Mouse (Mus musculus) right cerebral cortex, postnatal 25 days (tissue): Measurements from ENCODE around the gene Pik3r4.
"Not testable (repeated sequence)": the region's sequence is repeated elsewhere in the genome, so short reads cannot be mapped to it uniquely, and the experiment has no call there.

Experiments
- DNase-seq: peaks from one replicate; pipeline ENCODE4 v3.0.0; 2022

The Pik3r4 gene

DNA sequence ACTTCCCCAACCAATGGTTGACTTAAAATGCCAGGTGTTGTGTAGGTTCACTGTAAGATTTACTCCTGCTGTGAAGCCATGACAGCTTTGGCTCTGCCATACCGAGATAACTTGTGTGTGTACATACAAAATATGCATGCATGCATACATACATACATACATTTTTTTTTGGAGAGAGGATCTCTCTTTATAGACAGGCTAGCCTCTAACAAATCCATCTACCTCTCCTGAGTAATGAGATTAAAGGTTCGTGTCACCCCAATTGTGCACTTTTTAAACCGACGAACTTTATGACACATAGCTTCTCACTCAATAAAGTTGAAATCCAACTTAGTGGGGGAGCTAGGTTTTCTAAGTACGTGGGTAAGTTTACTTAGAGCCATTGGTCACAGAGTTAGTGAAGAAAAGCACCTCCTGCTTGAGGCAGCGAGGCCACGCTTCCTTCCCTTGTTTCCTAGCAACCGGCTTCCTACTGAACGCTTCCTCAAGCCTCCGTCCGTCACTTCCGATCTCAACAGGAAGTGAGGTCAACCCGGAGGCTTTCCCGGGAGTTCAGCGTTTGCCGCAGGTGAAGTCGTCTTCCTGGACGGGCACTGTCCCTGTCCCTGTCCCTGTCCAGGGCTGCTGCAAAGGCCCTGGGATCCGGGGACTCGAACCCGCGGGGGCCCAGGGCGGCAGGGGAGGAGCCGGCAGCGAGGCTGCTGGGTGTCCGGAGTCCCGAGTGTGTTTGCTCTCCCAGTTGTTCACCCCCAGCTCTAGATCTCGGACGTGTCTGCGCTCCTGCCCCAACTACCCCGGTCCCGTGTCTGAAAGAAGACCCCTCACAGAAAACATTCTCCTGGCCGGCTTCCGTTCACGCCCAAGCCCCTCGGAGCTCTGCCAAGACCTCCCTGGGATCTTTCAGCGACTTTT, at the start of gene Pik3r4:
TSS of gene Pik3r4 (plus strand) at position 519 of the 912 bp plus-strand sequence.
- peak; percentile 85 for DNase-seq

- no peak for DNase-seq
These were observed 43.9 kb upstream of the Pik3r4 start for GRCm38 (mm10) chr9:105598906-105599305.

DNA sequence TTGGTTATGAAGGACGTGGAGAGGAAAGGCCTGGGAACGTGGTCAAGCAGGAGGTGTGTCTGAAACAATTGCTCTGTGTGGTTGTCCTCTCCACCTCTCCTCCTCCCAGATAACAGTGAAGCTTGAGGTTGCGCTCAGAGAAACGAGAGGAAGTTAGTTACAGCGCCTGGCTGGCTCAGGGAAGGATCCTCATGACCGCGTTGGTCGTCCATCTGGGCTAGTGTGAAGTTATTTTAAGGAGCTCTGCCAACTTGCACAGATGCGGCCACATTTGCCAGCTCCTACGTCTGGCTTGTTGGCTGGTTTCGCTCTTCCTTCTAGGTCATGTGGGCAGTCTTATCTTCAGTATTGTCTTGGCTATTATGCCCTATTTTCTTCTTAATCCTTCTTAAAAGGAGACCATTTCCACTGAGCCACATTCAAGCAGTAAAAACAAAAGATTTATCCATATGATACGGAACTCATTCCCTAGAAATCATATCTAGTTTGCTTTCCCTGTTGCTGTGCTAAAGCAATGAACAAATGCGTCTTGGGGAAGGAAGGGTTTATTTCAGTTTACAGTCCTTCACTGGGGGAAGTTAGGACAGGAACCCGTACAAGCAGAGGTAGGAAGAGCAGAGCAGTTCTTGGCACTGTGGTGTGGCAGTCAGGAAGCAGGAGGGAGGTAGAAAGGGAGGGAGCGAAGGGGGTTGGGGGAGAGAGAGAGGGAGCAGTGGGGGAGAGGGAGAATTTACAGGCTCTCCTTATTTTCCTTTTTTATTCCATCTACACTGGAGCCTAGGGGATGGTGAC, 30.6 kb upstream of the Pik3r4 start:
- DNase-seq = peak; percentile 65

- DNase-seq = no peak
These were observed 29.9 kb upstream of the Pik3r4 start for GRCm38 (mm10) chr9:105612919-105613318.

- DNase-seq = no peak
These were observed 26.8 kb upstream of the Pik3r4 start for GRCm38 (mm10) chr9:105615952-105616351.

GRCm38 (mm10) chr9:105617274-105617673, 25.5 kb upstream of the Pik3r4 start:
- DNase-seq = peak; percentile 46

DNA sequence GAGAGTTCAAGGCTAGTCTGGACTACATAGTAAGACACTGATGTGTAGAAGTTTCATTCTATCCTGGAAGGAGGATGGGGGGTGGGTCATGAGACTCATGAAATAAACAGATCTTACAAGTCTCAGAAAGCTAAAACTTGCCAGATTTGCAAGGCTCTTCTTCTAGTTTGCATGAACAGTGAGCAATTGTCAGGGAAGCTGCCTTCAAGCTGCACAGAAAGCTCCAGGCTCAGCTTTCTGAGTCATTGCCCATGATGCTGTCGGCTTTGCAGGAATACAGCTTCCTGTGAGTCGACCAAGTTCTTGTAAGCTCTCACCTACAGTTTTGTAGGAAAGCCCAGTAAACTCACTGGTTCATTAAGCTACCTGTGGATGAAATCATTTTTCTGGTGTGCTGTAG, 8.8 kb upstream of the Pik3r4 start:
- peak; percentile 18 for DNase-seq

DNA sequence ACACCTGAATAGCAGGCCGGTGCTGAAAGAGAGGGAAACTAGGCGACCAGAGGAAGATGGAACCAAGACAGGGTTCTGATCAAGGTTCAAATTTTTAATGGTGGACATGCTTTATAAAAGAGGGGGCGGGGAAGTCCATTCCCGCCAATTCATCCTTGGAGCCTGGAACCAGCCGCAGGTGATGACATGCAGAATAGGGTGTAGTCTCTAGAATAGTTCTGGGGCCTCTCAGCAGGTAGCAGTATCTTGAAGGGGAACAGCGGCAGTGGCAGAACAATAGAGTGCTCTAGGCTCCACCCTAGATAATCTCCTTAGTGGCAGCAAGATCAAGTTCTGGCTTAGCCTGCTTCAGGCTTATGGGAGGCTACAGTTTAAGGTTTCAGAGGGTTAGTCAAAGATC, 1.4 kb upstream of the Pik3r4 start:
- DNase-seq = not testable (repeated sequence)

- DNase-seq = no peak
These were observed 13.4 kb downstream of the Pik3r4 start for GRCm38 (mm10) chr9:105656189-105656588.

DNA sequence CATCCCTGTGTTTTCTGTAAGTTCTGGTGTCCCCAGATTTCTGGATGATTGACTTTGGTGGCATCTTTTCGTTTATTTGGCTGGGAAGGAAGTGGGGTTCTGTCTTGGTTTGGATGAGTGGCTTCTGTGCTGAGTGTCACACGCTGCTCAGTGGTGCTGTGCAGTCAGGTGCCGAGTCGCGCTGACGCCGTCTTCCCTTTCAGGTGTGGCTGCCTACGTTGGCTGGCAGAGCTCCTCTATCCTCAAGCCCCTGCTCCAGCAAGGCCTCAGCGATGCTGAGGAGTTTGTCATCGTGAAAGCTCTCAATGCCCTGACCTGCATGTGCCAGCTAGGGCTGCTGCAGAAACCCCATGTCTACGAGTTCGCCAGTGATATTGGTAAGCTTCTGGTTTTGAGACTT, 15.4 kb downstream of the Pik3r4 start:
- no peak for DNase-seq

GRCm38 (mm10) chr9:105659877-105660276, 17.1 kb downstream of the Pik3r4 start:
- DNase-seq = no peak

DNA sequence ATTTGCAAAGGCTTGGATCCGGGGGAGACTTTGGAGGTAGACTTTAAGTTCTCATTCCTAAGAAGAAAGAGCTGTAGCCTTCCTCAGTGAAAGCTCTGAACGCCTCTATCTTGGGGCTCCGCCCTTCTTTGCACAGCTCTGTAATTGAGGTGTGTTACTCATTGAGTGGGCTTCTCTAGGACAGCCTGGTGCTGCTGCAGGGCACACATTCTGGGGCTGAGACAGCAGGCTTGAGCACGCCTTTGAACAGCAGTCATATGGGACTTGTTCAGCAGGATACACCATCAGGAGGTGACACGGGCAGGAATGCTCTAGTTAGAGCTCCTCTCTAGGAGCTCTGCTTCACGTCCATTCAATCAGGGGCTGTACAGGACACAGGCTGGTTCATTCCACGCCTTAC, 22.5 kb downstream of the Pik3r4 start:
- no peak for DNase-seq

GRCm38 (mm10) chr9:105670916-105671315, 28.1 kb downstream of the Pik3r4 start:
- no peak for DNase-seq

DNA sequence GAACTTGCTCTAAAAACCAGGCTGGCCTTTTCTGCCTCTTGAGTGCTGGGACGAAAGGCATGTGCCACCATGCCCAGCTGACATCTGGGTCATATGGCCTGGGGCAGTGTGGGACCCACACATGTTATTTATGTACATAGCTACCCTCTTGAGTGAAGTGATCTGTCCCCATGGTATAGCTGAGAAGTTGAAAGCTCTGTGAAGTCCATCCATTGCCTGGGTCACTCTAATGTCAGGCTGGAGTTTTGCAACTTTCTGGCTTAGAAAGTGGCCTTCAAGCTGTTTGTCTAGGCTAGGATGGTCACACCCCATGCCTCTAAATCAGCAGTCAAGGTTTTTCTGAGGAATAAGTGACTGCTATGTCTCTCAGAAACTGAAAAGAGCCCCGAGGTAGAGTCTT, 29.3 kb downstream of the Pik3r4 start:
- DNase-seq = no peak

DNA sequence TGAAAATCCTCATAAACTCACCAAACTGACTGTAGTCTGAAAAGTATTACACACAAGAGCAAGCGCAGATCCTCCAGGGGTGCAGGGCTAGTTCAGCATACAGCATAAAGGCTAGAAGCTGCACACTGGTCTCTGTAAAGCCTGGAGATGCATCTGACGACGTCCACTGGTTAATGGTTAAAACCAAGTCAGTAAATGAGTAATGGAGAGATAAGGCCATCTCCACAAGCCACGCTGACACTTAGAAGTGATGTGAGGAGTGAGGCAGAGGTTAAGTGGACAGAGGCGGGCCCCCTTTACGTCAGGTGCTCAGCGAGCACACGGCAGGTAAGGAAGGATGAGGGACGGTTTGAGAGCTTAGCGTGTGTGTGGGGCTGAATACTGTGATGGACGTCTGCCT, 33.2 kb downstream of the Pik3r4 start:
- DNase-seq = no peak

- no peak for DNase-seq
These were observed 38.6 kb downstream of the Pik3r4 start for GRCm38 (mm10) chr9:105681386-105681785.

- peak; percentile 70 for DNase-seq
These were observed 41.9 kb downstream of the Pik3r4 start for GRCm38 (mm10) chr9:105684549-105685165.

GRCm38 (mm10) chr9:105689485-105689884, 46.7 kb downstream of the Pik3r4 start:
- no peak for DNase-seq

DNA sequence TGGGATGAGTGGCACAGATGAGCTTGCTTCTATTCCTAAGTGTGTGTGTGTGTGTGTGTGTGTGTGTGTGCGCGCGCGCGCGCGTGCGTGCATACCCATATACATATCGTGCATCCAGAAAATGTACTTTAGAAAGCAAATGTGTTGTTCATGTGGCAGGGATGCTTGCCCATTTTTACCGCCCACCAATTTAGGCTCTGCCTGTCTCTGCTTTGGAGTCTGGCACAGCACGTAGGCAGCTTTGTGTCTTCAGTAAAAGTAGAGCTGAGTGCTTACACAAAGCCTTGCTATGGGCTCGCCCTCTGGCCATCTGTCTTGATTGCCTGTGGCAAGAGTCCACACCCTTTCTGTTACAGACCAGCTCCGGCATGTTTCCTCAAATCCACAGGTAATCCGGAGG, 49.7 kb downstream of the Pik3r4 start:
- peak; percentile 84 for DNase-seq

DNA sequence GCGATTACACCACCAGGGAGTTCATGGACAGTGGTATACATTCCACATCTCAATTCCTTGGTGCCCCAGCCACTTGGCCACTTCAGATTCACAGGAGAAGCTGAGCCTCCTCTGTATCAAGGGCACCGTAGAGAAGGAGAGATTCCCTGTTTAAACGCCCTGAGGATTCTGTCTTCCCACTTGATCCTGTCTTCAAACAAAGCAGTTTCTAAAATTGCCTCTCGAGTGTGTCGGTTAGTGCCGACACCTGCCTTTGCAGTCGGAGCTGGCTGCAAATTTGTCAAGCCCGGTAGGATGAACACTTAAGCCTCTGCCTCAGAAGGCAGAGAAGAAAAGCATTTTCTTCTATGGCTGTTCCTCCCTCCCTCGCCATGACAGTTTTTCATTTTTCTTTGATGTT, 50.3 kb downstream of the Pik3r4 start:
- DNase-seq = peak; percentile 51

DNA sequence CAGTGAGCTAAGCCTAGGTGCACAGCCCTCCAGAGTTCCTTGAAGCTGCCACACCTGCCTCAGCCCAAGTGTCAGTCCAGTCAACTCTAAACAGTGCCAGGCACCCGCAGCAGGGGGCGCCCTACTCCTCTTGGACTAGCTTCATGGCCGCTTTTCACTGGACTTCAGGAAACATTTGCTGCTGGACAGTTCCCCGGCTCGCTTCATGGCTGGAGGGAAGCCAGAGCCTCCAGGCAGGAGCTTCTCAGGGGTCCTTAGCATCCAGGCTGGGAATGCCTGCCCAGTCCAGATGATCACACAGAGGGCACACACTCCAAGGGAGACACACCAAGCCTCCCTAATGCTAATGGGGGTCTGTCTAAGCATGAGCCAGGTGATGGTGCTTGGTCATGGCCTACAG, 51.1 kb downstream of the Pik3r4 start:
- peak; percentile 40 for DNase-seq

DNA sequence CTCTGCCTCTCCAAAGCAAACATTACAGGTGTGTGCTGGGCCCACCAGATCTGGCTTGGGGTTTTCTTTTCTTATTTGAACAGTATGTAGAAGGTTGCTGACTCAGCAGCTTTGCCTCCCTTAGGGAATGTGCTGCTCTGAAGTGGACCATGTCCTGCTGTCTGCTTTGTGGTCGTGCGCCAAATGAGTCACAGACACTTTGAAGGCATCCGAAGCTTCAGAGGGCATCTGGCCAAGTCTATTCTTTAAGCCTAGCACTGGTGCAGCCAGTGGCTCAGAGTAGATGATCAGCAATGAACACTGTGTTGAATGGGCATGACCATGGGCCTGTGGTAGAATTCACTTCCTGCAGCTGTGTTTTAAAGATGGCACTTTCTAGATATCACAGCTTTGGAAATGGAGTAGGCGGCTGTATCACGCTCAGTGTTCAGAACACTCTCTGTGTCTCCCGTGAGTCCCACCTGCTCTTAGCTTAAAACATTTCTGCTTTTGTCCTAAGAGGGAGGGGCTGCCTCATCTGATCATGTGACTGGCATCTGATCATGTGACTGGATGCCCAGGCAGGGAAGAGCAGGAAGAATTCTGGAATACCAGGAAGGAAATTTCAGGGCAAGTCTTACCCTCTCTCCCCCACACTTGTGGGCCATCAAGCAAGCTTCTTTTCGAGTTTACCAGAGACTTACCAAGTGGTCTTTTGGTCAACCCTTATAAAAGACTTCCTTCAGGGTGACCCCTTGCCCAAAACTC, 54.2 kb downstream of the Pik3r4 start:
- no peak for DNase-seq
